Mouse (Mus musculus) adrenal gland, postnatal 14 days (tissue): Measurements from ENCODE around the gene Bola3. TPM values are rescaled to one million over a fixed set of nuclear protein-coding genes. Genes with fewer than 3 reads are reported as not detected.

ENCODE experiments used
- DNase-seq: peaks from one replicate; pipeline ENCODE4 v3.0.0; 2021; ENCODE audit warnings: mixed read lengths
- microRNA-seq, 2 experiments: library from miRNA; unstranded; fragments of <30 nt; microRNA quantifications; one replicate each; pipeline ENCODE4 v1.2.0; 2021
- total RNA-seq: library from RNA; stranded (reverse); gene quantifications from 2 replicates; pipeline ENCODE4 v1.2.3, GENCODE M21; 2021

The Bola3 gene
- total RNA-seq, 1 experiment from 2014 or later = 261 TPM

- DNase-seq = no peak
Observed at GRCm38 (mm10) chr6:83395544-83396229, 46.7 kb downstream of the Bola3 start.

- no peak for DNase-seq
Observed at GRCm38 (mm10) chr6:83396711-83397110, 47.8 kb downstream of the Bola3 start.

GRCm38 (mm10) chr6:83397728-83398127, 48.8 kb downstream of the Bola3 start:
- no peak for DNase-seq

- DNase-seq = no peak
Observed at GRCm38 (mm10) chr6:83399790-83400189, 50.8 kb downstream of the Bola3 start.

GRCm38 (mm10) chr6:83403481-83403880, 54.5 kb downstream of the Bola3 start:
- no peak for DNase-seq

- DNase-seq = no peak
Observed at GRCm38 (mm10) chr6:83404571-83404970, 55.6 kb downstream of the Bola3 start.

GRCm38 (mm10) chr6:83405511-83406064, 56.6 kb downstream of the Bola3 start:
- DNase-seq = no peak

GRCm38 (mm10) chr6:83408510-83408909, 59.6 kb downstream of the Bola3 start:
- no peak for DNase-seq

Small RNAs within 50 kb of the gene (microRNA-seq; reads per million reads assigned to microRNA genes)
- 0 reads per million in 2 experiments for gene Mir6374

Other genes with a start within 250 kb of the Bola3 start
- gene Ccdc142, start 247.5 kb upstream of the Bola3 start, total RNA-seq = 3.1 and 6.0 TPM in 2 replicates
- gene Gm42688, start 247.5 kb upstream of the Bola3 start, total RNA-seq = 4.1 and 5.3 TPM in 2 replicates
- gene Mrpl53, start 240.1 kb upstream of the Bola3 start, total RNA-seq = 114 and 119 TPM in 2 replicates
- gene Mogs, start 233.7 kb upstream of the Bola3 start, total RNA-seq = 51.1 and 56.5 TPM in 2 replicates
- gene Wbp1, start 227.6 kb upstream of the Bola3 start, total RNA-seq = 64.5 and 69.3 TPM in 2 replicates
- gene Ino80b, start 223.7 kb upstream of the Bola3 start, total RNA-seq = 19.3 and 22.5 TPM in 2 replicates
- gene Rtkn, start 213.7 kb upstream of the Bola3 start, total RNA-seq = 9.1 and 13.6 TPM in 2 replicates
- gene Wdr54, start 192.8 kb upstream of the Bola3 start, total RNA-seq = 1.5 and 2.9 TPM in 2 replicates
- 0.33 and 0.34 TPM in 2 replicates for gene 1700003E16Rik, start 192.7 kb upstream of the Bola3 start, total RNA-seq
- 102 and 126 TPM in 2 replicates for gene Dctn1, start 183.2 kb upstream of the Bola3 start, total RNA-seq
- gene Slc4a5, start 129.3 kb upstream of the Bola3 start, total RNA-seq = 0.30 and 0.98 TPM in 2 replicates
- gene Mthfd2, start 23.2 kb upstream of the Bola3 start, total RNA-seq = 21.1 and 24.1 TPM in 2 replicates
- 75.9 and 79.9 TPM in 2 replicates for gene Mob1a, start 23.1 kb upstream of the Bola3 start, total RNA-seq
- gene Tet3, start 109.9 kb downstream of the Bola3 start, total RNA-seq = 49.9 and 61.8 TPM in 2 replicates
- 45.2 and 46.6 TPM in 2 replicates for gene Dguok, start 157.8 kb downstream of the Bola3 start, total RNA-seq
- gene Actg2, start 187.1 kb downstream of the Bola3 start, total RNA-seq = 2.0 and 5.0 TPM in 2 replicates
- 18.0 and 22.9 TPM in 2 replicates for gene Stambp, start 223.6 kb downstream of the Bola3 start, total RNA-seq